Mouse (Mus musculus) heart, embryonic 12.5 days (tissue): ENCODE measurements around the gene Slc25a24. TPM values are rescaled to one million over a fixed set of nuclear protein-coding genes. Genes with fewer than 3 reads are reported as not detected.
A peak's percentile ranks its signal among the peaks of the same experiment; 100 is the strongest.

Experiments
- ATAC-seq: fragments of 200-750 bp; cut with Nextera tagmentation; 2 replicates; pipeline ENCODE4 v1.8.0; 2017; ENCODE audit warnings: moderate TSS enrichment, moderate library complexity; ENCODE audit not compliant: insufficient number of reproducible peaks, low FRiP score
- H3K27ac ChIP-seq: fragments of 300-500 bp; sonication (generic); 2 replicates; pipeline ENCODE4 v1.5.1; 2016; ENCODE audit warnings: mild to moderate bottlenecking, moderate library complexity; ENCODE audit not compliant: poor library complexity, severe bottlenecking
- H3K27me3 ChIP-seq: fragments of 300-500 bp; sonication (generic); replicated peaks from 2 replicates; pipeline ENCODE4 v1.6.1; 2016; ENCODE audit warnings: mild to moderate bottlenecking, moderate library complexity
- H3K36me3 ChIP-seq: fragments of 300-500 bp; sonication (generic); 2 replicates; pipeline ENCODE4 v1.6.1; 2016; ENCODE audit warnings: mild to moderate bottlenecking, moderate library complexity
- H3K4me1 ChIP-seq: fragments of 300-500 bp; sonication (generic); replicated peaks from 2 replicates; pipeline ENCODE4 v1.6.1; 2016; ENCODE audit warnings: mild to moderate bottlenecking
- H3K4me2 ChIP-seq: fragments of 300-500 bp; sonication (generic); 2 replicates; pipeline ENCODE4 v1.6.1; 2016; ENCODE audit warnings: mild to moderate bottlenecking, moderate library complexity
- H3K4me3 ChIP-seq: fragments of 300-500 bp; sonication (generic); 2 replicates; pipeline ENCODE4 v1.5.1; 2016; ENCODE audit warnings: mild to moderate bottlenecking
- H3K9ac ChIP-seq: fragments of 300-500 bp; sonication (generic); 2 replicates; pipeline ENCODE4 v1.6.1; 2016; ENCODE audit warnings: mild to moderate bottlenecking, moderate library complexity
- H3K9me3 ChIP-seq: fragments of 300-500 bp; sonication (generic); replicated peaks from 2 replicates; pipeline ENCODE4 v1.6.1; 2016; ENCODE audit warnings: mild to moderate bottlenecking, moderate library complexity
- WGBS: fragments of 180-500 bp; shearing (Covaris S2); methylation state at CpG from one replicate; pipeline ENCODE4 v1.1.7; 2016; 5-methylcytosine and 5-hydroxymethylcytosine counted together
- polyA plus RNA-seq: library from polyadenylated mRNA; unstranded; fragments of >200 nt; fragmentation: Nextera tagmentation; extraction: Ambion mirVana; gene quantifications from 2 replicates; pipeline ENCODE4 v1.2.1, GENCODE M21; 2016

Slc25a24 gene
- polyA plus RNA-seq, 1 experiment from 2014 or later = 40.4 TPM

DNA sequence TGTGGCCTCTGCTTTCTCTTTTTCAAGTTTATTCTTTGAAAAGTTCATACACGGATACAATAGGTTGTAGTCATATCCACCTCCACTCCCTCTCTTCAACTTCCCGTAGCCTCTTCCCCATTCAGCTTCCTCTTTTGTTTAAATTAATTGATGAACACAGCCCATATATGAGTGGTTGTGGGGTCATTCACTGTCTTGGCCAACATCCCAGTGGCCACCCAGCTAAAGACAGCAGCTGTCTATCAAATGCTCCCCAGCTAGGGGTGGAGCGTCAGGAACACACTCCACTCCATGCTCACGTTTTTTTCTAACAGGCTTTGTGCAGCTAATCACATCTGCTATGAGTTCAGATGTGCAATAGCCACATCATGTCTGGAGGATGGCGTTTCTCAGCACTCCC is 6.8 kb downstream of the Slc25a24 start:
- Histone ChIP-seq H3K27me3 (no peaks in the 10 kb centered on the region), H3K27ac (no peak overlapping the region), H3K4me2 (no peak overlapping the region), H3K4me3 (no peak overlapping the region), H3K9ac (no peak overlapping the region), H3K4me1 (peaks cover 13% of the 10 kb centered on the region), H3K9me3 (0 out of 2 replicates have a peak, but pooled peaks cover 6% of the 10 kb centered on the region), H3K36me3 (peaks cover 40% of the 10 kb centered on the region)
- no peak for ATAC-seq
- 72% methylated on average over 5 of the region's 5 CpGs for WGBS

DNA sequence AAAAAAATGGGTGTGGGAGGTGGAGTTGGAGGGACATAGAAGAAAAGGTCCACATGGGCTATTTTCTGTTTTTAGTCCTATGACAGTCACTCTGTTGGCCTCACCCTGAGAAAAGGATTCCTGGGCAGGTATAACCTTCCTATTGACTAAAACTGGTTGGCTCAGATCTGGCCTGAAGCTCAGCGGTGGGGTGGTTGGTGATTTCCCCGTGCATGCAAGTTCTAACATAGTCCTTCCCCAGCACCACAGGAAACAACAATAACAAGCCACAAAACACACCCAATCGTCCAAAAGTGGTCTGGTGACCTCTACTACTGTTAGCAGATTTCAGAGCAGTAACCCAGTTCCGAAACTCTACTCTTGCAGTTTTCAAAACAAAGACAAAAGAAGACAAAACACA is 10.0 kb downstream of the Slc25a24 start:
- Histone ChIP-seq H3K4me2 (no peak overlapping the region), H3K9me3 (0 out of 2 replicates have a peak, but pooled peaks cover 6% of the 10 kb centered on the region), H3K9ac (no peak overlapping the region), H3K36me3 (peaks cover 36% of the 10 kb centered on the region), H3K27ac (no peak overlapping the region), H3K4me3 (no peak overlapping the region), H3K4me1 (no peaks in the 10 kb centered on the region), H3K27me3 (no peaks in the 10 kb centered on the region)
- WGBS = 86% methylated on average over 4 of the region's 4 CpGs
- ATAC-seq = no peak

DNA sequence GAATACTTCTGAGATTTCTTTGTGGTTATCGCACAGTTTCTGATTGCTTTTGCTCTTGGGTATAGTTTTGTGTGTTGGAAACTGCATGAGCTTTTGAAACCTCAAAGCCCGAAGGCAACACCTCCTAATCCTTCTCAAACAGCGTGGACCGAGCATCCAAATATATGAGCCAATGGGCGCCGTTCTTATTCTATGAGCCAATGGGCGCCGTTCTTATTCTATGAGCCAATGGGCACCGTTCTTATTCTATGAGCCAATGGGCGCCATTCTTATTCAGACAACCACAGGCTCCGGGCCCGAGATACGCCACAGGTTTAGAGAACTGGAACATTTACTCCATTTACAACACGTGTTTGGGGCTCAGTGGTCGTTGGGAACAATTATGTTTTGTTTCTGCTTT is 11.1 kb downstream of the Slc25a24 start:
- H3K4me2 ChIP-seq = no peak overlapping the region
- no peak overlapping the region for H3K4me3 ChIP-seq
- 91% methylated on average over 15 of the region's 15 CpGs for WGBS
- ATAC-seq = no peak
- H3K27ac ChIP-seq = no peak overlapping the region
- no peak overlapping the region for H3K9ac ChIP-seq
- 0 out of 2 replicates have a peak, but pooled peaks cover 6% of the 10 kb centered on the region for H3K9me3 ChIP-seq
- H3K4me1 ChIP-seq = no peaks in the 10 kb centered on the region
- H3K36me3 ChIP-seq = peaks cover 36% of the 10 kb centered on the region
- H3K27me3 ChIP-seq = no peaks in the 10 kb centered on the region

DNA sequence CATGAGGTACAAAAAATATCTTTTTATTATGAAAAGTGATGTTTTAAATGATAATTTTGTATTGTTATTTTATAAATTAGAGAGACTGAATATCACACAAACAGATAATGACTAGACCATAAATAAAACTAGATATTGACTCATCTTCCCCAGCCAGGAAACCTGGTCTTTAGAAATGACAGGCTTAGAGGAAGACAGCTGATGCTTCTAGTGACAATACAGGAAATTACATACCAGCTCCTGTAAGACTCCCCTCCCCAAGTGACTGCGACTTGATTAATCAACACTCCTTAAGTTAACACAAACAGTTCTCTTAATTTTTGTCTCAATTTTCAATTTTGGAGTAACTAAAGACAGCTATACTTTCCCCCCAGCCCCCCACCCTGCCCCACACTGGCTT is 12.4 kb downstream of the Slc25a24 start:
- Histone ChIP-seq H3K27ac (no peak overlapping the region), H3K4me1 (no peaks in the 10 kb centered on the region), H3K36me3 (peaks cover 36% of the 10 kb centered on the region), H3K9me3 (0 out of 2 replicates have a peak, but pooled peaks cover 6% of the 10 kb centered on the region), H3K27me3 (no peaks in the 10 kb centered on the region), H3K4me3 (no peak overlapping the region), H3K4me2 (no peak overlapping the region), H3K9ac (no peak overlapping the region)
- 63% methylated on average over 1 of the region's 1 CpGs for WGBS
- no peak for ATAC-seq

DNA sequence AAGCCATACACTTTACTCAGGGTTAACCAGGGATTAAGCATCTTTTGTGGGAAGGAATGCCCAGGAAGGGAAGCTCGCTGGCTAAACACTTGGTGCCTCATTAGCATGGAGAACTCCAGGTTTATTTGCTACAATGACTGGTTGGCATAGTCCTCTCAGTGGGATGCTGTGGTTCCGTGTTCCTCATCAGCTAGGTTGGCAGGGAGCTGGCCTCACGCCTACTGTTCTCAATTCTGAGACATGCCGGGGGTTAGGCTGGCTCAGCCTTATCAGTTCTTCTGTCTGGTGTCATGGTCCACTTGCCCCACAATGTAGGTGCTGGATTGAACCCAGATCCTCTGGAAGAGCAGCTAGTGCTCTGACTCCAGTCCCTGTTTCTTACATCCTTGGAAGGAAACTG is 29.6 kb downstream of the Slc25a24 start:
- Histone ChIP-seq H3K9ac (no peak overlapping the region), H3K9me3 (no peaks in the 10 kb centered on the region), H3K4me2 (no peak overlapping the region), H3K27me3 (no peaks in the 10 kb centered on the region), H3K36me3 (peaks cover 13% of the 10 kb centered on the region), H3K4me1 (no peaks in the 10 kb centered on the region), H3K27ac (no peak overlapping the region), H3K4me3 (no peak overlapping the region)
- WGBS = 76% methylated on average over 4 of the region's 4 CpGs
- ATAC-seq = no peak

DNA sequence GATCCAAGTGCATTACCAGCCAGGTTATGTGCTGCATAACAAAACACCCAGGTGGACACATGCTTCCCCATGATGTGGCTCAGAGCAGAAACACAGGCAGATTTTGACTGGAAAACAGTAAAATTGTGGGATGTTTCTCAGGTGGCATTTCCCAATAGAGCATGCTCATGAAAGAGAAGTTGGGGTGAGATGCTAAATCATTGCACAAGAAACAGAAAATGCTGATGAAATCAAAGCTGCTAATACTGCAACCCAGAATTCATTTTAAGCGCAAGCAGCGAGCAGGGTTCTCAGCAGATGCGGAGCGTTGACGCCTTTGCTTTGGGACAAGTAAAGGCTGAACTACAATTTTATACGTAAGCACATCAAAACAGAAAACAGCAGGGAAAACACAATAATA is 30.5 kb downstream of the Slc25a24 start:
- H3K4me1 ChIP-seq = no peaks in the 10 kb centered on the region
- ATAC-seq = no peak
- no peak overlapping the region for H3K4me2 ChIP-seq
- no peaks in the 10 kb centered on the region for H3K27me3 ChIP-seq
- peaks cover 16% of the 10 kb centered on the region for H3K36me3 ChIP-seq
- H3K27ac ChIP-seq = no peak overlapping the region
- H3K4me3 ChIP-seq = no peak overlapping the region
- H3K9ac ChIP-seq = no peak overlapping the region
- H3K9me3 ChIP-seq = no peaks in the 10 kb centered on the region
- 95% methylated on average over 6 of the region's 6 CpGs for WGBS

DNA sequence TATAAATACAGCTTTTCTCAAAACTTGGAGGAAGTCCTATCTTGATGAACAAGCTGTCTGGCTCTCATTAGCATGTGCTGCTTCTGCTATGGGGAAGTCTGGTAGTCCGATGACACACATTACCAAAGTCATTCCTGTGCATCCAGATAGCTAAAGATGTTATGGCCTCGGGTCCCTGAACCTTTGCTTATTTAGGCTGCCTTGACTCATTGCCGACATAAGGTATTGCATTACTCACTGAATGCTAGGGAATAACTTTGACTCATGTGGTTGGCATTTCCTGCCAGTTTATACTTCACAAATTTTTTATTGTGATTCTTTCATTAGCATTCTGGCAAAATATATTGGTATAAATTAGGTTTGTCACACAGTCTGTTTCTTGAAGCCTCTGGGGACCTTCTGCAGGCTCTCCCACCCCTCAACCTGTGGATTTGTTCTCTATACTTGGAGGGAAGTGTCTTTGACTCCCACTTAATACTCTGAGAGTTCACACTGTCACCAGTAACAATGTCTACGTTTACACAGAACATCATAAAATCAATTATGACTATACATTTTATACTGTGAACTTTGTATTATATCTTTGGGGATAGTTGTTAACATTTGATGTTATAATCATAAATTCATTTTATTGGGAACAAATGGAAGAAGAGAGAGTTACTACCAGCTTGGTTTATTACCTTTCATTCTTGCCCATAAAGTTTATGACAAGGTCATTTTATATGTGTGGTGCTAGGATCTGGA is 33.1 kb downstream of the Slc25a24 start:
- peaks cover 33% of the 10 kb centered on the region for H3K36me3 ChIP-seq

DNA sequence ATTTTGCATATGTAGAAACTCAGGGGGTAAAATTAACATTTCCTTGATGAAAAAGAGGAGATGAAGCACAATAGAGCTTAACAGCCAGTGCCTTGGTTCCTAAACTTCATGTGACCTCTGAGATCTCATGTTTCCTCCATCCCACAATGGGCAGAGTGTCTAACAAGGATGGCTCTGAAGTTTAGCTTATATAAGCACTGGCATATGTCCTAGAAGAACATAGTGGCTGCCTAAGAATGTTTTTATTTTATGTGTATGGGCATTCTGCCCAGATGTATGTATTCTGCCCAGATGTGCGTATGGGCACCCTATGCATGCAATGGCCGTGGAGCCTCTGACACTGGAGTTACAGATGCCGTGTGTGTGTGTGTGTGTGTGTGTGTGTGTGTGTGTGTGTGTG is 34.5 kb downstream of the Slc25a24 start:
- 82% methylated on average over 3 of the region's 3 CpGs for WGBS
- Histone ChIP-seq H3K9me3 (no peaks in the 10 kb centered on the region), H3K27me3 (no peaks in the 10 kb centered on the region), H3K36me3 (peaks cover 40% of the 10 kb centered on the region), H3K27ac (no peak overlapping the region), H3K4me3 (no peak overlapping the region), H3K9ac (no peak overlapping the region), H3K4me2 (no peak overlapping the region), H3K4me1 (no peaks in the 10 kb centered on the region)
- ATAC-seq = no peak

More for the DNA sequence above, 33.1 kb downstream of the Slc25a24 start:
- WGBS = 74% methylated on average over 4 of the region's 4 CpGs
- Histone ChIP-seq H3K4me2 (no peak overlapping the region), H3K9ac (no peak overlapping the region), H3K27me3 (no peaks in the 10 kb centered on the region), H3K27ac (no peak overlapping the region), H3K9me3 (no peaks in the 10 kb centered on the region), H3K4me1 (no peaks in the 10 kb centered on the region), H3K4me3 (no peak overlapping the region)
- no peak for ATAC-seq

DNA sequence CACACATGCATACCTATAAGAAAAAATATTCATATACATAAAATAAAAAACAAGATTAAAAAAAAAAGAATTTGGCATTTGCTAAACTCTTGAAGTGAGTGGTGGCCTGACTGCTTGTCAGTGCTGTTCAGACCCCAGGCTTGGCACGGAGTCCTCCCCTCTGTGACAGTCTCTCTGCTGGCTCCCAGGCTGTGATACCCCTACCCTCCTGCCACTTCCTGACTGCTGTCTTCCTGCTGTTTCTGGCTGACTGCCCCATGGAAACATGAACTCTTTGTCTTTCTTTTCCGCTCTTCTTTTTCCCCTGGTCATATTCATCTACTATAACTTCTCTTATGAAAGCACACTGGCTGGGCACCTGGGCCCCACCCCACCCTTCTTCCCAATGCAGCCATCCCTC is 41.1 kb downstream of the Slc25a24 start:
- WGBS = 70% methylated on average over 2 of the region's 2 CpGs
- no peak overlapping the region for H3K4me2 ChIP-seq
- no peak for ATAC-seq
- no peak overlapping the region for H3K27ac ChIP-seq
- no peak overlapping the region for H3K9ac ChIP-seq
- H3K36me3 ChIP-seq = peaks cover 61% of the 10 kb centered on the region
- H3K4me1 ChIP-seq = peaks cover 6% of the 10 kb centered on the region
- no peak overlapping the region for H3K4me3 ChIP-seq
- H3K9me3 ChIP-seq = no peaks in the 10 kb centered on the region
- no peaks in the 10 kb centered on the region for H3K27me3 ChIP-seq

DNA sequence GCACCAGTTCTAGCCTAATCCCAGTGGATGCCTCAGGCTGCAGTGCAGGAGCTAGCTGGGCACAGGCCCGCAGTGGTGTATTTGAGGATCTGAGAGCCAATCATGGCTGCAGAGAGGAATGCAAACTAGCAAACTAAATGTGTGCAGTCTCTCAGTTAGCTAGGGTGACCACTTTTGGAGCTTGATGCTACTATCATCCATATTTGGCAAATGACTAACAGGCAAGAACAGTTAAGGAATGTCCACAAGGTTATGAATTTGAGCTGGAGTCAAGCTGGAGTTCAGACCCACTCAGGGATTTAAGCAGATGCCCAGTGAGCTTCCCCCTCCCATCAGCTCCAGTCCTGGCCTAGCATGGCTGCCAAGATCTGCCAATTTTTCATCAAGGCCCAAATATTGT is 41.7 kb downstream of the Slc25a24 start:
- WGBS = 71% methylated on average over 1 of the region's 1 CpGs

DNA sequence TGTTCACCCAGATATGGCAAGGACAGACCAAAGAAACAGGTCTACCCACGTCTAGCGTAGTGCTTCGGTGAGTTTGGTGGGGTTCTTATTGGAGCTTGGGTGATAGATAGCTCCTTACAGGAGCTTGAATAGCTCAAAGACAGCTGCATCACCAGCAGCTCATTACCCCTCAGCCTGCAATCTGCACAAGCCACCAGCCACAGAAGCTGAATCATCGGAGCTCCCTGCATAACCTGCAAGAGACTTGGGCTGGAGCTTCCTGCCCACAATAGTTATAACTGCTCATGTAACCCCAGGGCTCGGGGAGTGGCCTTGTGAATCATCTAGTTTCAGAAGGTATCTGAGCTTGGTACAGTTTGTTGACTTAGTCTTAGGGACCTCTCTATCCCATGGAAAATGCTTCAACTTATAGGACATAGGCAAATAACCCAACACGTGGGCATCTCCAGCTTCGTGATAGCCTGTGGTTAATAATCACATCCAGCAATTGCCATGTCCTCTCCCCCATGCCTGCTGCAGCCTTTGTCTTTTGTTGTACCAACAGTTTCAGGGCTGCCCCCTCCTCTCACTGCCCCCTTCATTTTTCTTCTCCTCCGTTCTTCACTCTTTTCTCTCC is 42.4 kb downstream of the Slc25a24 start:
- no peak overlapping the region for H3K9ac ChIP-seq
- H3K36me3 ChIP-seq = peaks cover 51% of the 10 kb centered on the region
- no peak overlapping the region for H3K27ac ChIP-seq
- no peaks in the 10 kb centered on the region for H3K27me3 ChIP-seq
- peaks cover 6% of the 10 kb centered on the region for H3K4me1 ChIP-seq
- no peak overlapping the region for H3K4me2 ChIP-seq
- ATAC-seq = 0 out of 2 replicates have a peak, but pooled peaks have one; percentile 9
- H3K4me3 ChIP-seq = no peak overlapping the region
- H3K9me3 ChIP-seq = no peaks in the 10 kb centered on the region
- 76% methylated on average over 8 of the region's 8 CpGs for WGBS

More for the DNA sequence above, 41.7 kb downstream of the Slc25a24 start:
- peaks cover 6% of the 10 kb centered on the region for H3K4me1 ChIP-seq
- H3K36me3 ChIP-seq = peaks cover 57% of the 10 kb centered on the region
- no peak overlapping the region for H3K4me3 ChIP-seq
- no peaks in the 10 kb centered on the region for H3K27me3 ChIP-seq
- H3K4me2 ChIP-seq = no peak overlapping the region
- no peak for ATAC-seq
- no peak overlapping the region for H3K27ac ChIP-seq
- H3K9ac ChIP-seq = no peak overlapping the region
- no peaks in the 10 kb centered on the region for H3K9me3 ChIP-seq
